Mouse (Mus musculus): Measurements from ENCODE around the gene Skap2.

The Skap2 gene

DNA sequence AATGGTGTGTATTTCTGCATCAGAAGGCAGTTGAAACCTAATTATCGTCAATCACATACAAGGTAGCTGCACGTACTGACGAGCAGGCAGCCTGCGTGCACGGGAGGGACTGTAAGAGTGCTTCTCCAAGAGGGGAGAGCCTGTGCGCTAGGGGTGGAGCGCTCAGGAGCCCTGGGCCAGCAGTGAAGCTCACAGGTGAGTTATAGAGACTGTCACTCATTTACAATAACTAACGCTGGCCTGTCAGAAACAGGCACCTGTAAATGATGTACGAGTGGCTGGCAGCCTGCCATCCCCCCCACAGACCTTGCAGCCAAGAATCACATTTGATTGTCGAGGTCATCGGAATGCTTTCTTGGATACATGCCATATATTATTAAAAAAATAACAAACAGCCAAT lies 168.2 kb downstream of the Skap2 start:
- DNase-seq (ENCODE audit: low spot score in 2 of 2): no peak

GRCm38 (mm10) chr6:51843081-51843480 lies 169.3 kb downstream of the Skap2 start:
- no peak for DNase-seq (ENCODE audit: low spot score in 2 of 2)

- DNase-seq (ENCODE audit: low spot score in 2 of 2): no peak
Measured at GRCm38 (mm10) chr6:51838177-51838576, 174.2 kb downstream of the Skap2 start.

DNA sequence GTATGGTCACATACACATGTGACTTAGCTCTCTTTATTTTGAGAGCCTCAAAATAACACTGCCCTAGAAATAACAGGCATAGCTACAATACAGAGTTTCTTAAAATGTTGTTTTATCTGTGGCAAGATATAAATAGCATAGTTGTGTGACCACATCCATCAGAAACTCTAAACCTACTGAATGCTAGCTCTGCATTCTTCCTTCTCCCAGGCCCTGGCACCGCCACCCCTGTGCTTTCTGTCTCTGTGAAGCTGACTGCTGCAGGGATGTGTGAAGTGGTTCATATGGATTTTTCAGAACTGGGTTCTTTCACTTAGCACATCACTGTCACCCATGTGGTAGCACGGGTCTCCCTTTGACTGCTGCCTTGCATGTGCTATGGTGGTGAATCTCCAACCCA lies 179.0 kb downstream of the Skap2 start:
- no peak for DNase-seq (ENCODE audit: low spot score in 2 of 2)

DNA sequence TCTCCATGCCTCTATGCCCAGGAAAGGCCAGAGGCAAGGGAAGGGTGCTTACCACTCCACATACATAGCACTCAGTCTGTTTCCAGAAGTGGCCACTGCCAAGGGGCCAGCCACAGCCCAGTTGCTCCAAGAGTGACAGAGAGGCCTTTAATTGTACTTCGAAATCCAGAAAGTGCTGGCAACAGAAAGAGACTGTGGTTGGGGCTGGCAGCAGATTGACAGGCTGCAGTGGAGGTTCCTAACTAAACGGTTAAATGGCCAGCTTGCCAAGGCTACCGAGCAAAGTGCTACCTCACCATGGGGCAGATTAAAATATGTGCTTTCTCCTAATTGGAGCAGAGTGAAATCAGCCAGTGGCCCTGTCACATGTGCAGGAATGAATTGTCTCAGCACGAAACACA lies 186.7 kb downstream of the Skap2 start:
- DNase-seq (ENCODE audit: low spot score in 2 of 2): no peak

DNA sequence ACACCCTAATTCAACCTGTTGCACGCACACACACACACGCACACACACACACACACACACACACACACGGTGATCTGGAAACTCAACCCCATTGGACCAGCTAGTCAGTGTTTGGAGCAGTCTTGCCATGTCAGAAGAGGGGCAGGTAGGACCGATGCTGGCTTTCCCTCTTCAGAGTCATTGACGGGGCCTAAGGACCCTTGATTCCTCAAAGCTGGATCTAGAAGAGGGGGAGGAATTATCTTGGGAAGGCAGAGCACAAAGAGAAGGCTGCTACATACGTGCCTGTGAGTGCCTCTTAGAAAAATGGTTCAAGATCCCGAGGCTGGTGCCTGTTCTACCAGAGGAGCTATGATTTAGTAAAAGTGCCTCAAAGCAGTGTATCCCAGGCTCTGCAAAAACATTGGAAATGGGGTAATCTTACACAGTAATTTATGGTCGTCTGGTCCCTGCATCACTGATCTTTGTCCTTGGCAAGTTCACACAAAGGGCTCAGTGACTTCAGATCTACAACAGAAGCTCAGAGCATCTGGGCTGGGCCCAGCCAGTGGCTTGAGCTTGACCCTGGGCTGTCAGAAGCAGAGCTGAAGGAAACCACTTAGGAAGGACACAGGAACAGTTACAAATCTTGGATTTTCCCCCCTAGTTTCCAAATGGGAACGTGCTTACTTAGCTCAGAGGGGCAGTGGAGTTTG lies 188.1 kb downstream of the Skap2 start:
- no peak for DNase-seq (ENCODE audit: low spot score in 2 of 2)

DNA sequence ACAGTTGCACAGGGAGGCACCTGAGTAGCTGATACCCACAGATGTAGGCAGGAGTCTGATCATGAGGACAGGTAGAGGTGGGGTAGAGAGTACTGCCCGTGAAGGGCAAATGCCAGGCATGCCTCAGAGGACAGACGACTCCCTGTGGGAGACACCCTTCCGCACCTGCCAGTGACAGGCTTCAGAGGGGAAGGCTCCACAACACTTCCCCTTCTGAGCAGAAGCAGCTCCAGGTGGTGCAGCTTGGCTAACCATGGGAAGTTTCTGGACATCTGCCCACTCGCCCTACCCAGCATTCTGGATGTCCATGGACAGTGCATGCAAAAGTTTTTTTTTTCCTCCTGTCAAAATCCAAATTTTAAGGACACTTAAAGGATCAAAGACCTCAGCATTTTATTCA lies 190.3 kb downstream of the Skap2 start:
- no peak for DNase-seq (ENCODE audit: low spot score in 2 of 2)

- DNase-seq (ENCODE audit: low spot score in 2 of 2): no peak
Measured at GRCm38 (mm10) chr6:51820853-51821252, 191.5 kb downstream of the Skap2 start.

DNA sequence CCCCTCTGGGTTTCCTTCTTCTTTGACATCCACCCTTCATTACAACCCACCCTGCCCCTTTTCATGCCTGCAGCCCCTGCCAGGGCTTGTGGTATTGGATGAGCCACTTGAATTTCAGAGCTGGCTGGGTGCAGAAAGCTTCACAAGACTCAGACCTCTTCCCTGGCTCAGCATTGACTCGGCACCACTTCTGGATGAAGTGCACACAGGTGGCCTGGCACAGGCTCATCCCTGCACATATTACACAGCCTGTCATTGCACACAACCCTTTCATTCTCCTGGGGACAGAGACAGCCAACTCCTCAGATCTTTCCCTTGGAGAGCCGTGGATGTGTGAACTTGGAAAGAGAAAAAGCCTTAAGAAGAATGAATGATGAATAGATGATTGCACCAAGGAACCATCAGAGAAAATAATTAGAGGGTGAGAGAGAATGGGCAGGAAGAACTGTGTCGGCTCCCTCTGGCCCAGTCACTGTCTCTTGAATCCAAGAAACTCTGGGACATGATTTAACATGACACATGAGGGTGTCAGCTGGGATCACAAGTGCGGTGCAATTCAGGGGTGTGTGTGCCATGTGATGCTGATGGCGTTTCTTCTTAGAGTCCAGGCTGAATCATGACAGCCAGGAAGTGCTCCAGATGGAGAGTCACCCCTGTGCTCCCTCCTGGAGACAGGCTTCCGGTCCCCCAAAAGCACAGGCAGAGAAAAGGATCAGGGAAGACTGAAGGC lies 195.3 kb downstream of the Skap2 start:
- DNase-seq (ENCODE audit: low spot score in 2 of 2): no peak

GRCm38 (mm10) chr6:51810906-51811305 lies 201.4 kb downstream of the Skap2 start:
- no peak for DNase-seq (ENCODE audit: low spot score in 2 of 2)

- no peak for DNase-seq (ENCODE audit: low spot score in 2 of 2)
Measured at GRCm38 (mm10) chr6:51809164-51809824, 203.1 kb downstream of the Skap2 start.

DNA sequence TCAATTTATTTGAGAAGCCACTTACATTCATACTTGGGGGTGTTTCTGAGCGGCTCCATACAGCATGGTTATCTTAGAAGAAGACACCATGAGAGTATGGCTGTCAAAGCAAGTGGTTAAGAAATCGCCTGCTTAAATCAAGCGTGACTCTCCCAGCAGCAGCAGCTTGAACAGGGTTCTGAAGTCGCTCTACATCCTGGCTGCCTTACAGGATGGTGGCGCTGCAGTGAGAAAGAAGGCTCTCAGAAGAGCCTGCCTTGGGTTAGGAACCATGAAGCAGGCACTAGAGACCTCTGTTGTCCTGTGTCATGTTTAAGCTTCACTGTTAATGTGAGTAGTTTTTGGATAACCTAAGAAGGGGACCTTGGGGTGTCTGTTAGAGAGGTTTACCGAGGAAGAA lies 204.3 kb downstream of the Skap2 start:
- no peak for DNase-seq (ENCODE audit: low spot score in 2 of 2)

All from natural killer cell, adult 2 months (primary cell).